ENCODE assay signal across 7 mouse cellular contexts in the genomic region with DNA sequence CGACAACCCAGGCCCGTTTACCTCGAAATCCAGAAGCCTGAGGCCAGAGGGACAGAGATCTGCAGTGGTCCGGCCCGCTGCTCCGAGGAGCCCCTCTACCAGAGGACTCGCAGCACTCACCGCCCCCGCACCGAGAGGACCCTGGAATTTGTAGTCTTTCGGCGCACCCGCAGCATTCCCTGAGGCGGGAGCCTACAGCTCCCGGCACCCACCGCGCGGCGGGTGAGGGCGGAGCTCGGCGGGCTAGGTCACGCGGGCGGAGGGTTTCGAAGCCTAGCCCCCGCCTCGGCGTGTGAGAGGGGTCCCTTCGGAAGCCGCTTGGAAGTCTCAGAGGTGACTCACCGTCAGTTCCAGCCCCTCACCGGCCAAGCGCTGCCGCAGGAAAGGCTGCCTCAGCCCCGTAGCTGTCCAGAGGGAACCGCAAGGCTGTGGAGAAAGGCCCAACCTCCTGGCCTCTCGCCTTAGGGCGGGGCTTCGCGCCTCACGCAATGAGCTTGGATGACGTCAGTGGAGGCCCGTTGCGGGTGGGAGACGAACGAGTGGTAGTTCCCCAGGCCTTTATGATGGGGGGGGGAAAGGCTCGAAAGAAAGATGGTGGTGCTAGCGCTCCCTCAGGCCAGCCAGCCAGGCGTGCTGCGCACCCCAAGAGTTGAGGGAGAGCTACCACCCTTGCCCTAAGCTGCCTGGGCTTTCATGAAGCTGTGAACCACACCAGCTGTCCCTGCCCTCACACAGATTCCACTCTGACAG. TPM values are rescaled to one million over a fixed set of nuclear protein-coding genes. Genes with fewer than 3 reads are reported as not detected.
DNase-seq lines count a peak whose midpoint lies in the region; ATAC-seq and TF ChIP-seq lines count a peak whose summit lies in the region.

Cdip1 (minus strand) TSS at position 483 of the 750 bp plus-strand sequence.

- under 1% methylated on average over 51 of the region's 51 CpGs for WGBS in intestine, postnatal 0 days
- WGBS in midbrain, embryonic 12.5 days = under 1% methylated on average over 51 of the region's 51 CpGs
- WGBS in small intestine, adult 2 months = under 1% methylated on average over 51 of the region's 51 CpGs

- H3K4me2 ChIP-seq in intestine, postnatal 0 days (replicated peaks; ENCODE audit: low read depth) = peak within 1 kb of the TSS; percentile 83
- peak within 1 kb of the TSS; percentile 90 for H3K4me2 ChIP-seq in midbrain, embryonic 12.5 days (replicated peaks)

- TF ChIP-seq POLR2A in small intestine, adult 2 months (IDR thresholded peaks at IDR 0.05; ENCODE audit: low read depth, low read length) = peak; percentile 31; the same call in 1 of the 2 replicates

- H3K4me1 ChIP-seq in intestine, postnatal 0 days (replicated peaks; ENCODE audit: control insufficient read depth, insufficient read depth, low read length) = peaks cover 15% of the 10 kb centered on the region; the same call in 1 of the 2 replicates
- peaks cover 31% of the 10 kb centered on the region for H3K4me1 ChIP-seq in midbrain, embryonic 12.5 days
- peaks cover 20% of the 10 kb centered on the region; the same call in 1 of the 2 replicates for H3K4me1 ChIP-seq in small intestine, adult 2 months (ENCODE audit: control insufficient read depth, insufficient read depth, insufficient read length, low read length)

- H3K27me3 ChIP-seq in intestine, postnatal 0 days (replicated peaks; ENCODE audit: control insufficient read depth, insufficient read depth, low read length) = no peaks in the 10 kb centered on the region
- no peaks in the 10 kb centered on the region for H3K27me3 ChIP-seq in midbrain, embryonic 12.5 days
- no peaks in the 10 kb centered on the region for H3K27me3 ChIP-seq in small intestine, adult 2 months (ENCODE audit: control insufficient read depth, insufficient read depth, low read length)

- peak within 1 kb of the TSS; percentile 89 for H3K4me3 ChIP-seq in intestine, postnatal 0 days (ENCODE audit: low read depth, low read length)
- H3K4me3 ChIP-seq in midbrain, embryonic 12.5 days = peak within 1 kb of the TSS; percentile 86
- peak within 1 kb of the TSS; percentile 79 for H3K4me3 ChIP-seq in small intestine, adult 2 months (ENCODE audit: low read depth, low read length)

- TF ChIP-seq CTCF in intestine, postnatal 0 days (IDR thresholded peaks at IDR 0.05; ENCODE audit: low read depth) = peak; percentile 36; the same call in 1 of the 2 replicates
- no peak for TF ChIP-seq CTCF in small intestine, adult 2 months (IDR thresholded peaks at IDR 0.05; ENCODE audit: extremely low read depth, insufficient read length, insufficient replicate concordance, low read depth, low read length)

- intact Hi-C loops in left cerebral cortex, postnatal 4 days (cut with DNase I) = no loop called here

- peak; percentile 93 for DNase-seq in adrenal gland, adult 8-10 months
- DNase-seq in embryo, embryonic 9.5 days (ENCODE audit: extremely low spot score) = peak; percentile 97
- DNase-seq in gonadal fat pad, adult 2 months (ENCODE audit: low read depth) = no peak
- DNase-seq in left cerebral cortex, postnatal 4 days = peak; percentile 96

- H3K27ac ChIP-seq in intestine, postnatal 0 days (ENCODE audit: low read depth, low read length) = peak within 1 kb of the TSS; percentile 93
- H3K27ac ChIP-seq in midbrain, embryonic 12.5 days (replicated peaks) = peak within 1 kb of the TSS; percentile 98
- H3K27ac ChIP-seq in small intestine, adult 2 months (ENCODE audit: insufficient read depth, low read depth, low read length) = peak within 1 kb of the TSS; percentile 82

- H3K9ac ChIP-seq in intestine, postnatal 0 days (ENCODE audit: low read depth, low read length) = peak within 1 kb of the TSS; percentile 76
- H3K9ac ChIP-seq in midbrain, embryonic 12.5 days (replicated peaks) = peak within 1 kb of the TSS; percentile 89

- no peaks in the 10 kb centered on the region for H3K36me3 ChIP-seq in intestine, postnatal 0 days (ENCODE audit: control insufficient read depth, insufficient read depth)
- H3K36me3 ChIP-seq in midbrain, embryonic 12.5 days = no peaks in the 10 kb centered on the region
- no peaks in the 10 kb centered on the region for H3K36me3 ChIP-seq in small intestine, adult 2 months (ENCODE audit: control insufficient read depth, insufficient read depth, low read length)

- peak; percentile 93 for ATAC-seq in intestine, postnatal 0 days
- peak; percentile 98 for ATAC-seq in midbrain, embryonic 12.5 days (ENCODE audit: low FRiP score, low read depth)

- H3K9me3 ChIP-seq in intestine, postnatal 0 days (ENCODE audit: control insufficient read depth) = no peaks in the 10 kb centered on the region
- H3K9me3 ChIP-seq in midbrain, embryonic 12.5 days = no peaks in the 10 kb centered on the region

RNA-seq across cellular contexts. Expression of gene Cdip1, which starts in this region (rescaled TPM):
- 100 to 1,000 TPM; 120 to 148 (median 143) TPM for total RNA-seq in adrenal gland, adult 8-10 months (2022)
- 73.7 and 84.7 TPM in 2 replicates for polyA plus RNA-seq in gonadal fat pad, adult 2 months (2012; rRNA removed)
- 68.0 and 75.2 TPM in 2 replicates for polyA plus RNA-seq in intestine, postnatal 0 days (2015; fragmentation: Nextera tagmentation; extraction: Ambion mirVana)
- total RNA-seq in left cerebral cortex, postnatal 4 days (2021) = 10 to 100 TPM; 89.0 to 93.5 TPM
- 95.4 and 100 TPM in 2 replicates for polyA plus RNA-seq in midbrain, embryonic 12.5 days (2016; fragmentation: Nextera tagmentation; extraction: Ambion mirVana)
- 51.7 and 87.4 TPM in 2 replicates for polyA plus RNA-seq in small intestine, adult 2 months (2012; rRNA removed)
